Mouse (Mus musculus): ENCODE data around the gene Psmc3ip.
A peak's percentile ranks its signal among the peaks of the same experiment; 100 is the strongest.
"Not testable (repeated sequence)": the region's sequence is repeated elsewhere in the genome, so short reads cannot be mapped to it uniquely, and the experiment has no call there.

The Psmc3ip gene

DNA sequence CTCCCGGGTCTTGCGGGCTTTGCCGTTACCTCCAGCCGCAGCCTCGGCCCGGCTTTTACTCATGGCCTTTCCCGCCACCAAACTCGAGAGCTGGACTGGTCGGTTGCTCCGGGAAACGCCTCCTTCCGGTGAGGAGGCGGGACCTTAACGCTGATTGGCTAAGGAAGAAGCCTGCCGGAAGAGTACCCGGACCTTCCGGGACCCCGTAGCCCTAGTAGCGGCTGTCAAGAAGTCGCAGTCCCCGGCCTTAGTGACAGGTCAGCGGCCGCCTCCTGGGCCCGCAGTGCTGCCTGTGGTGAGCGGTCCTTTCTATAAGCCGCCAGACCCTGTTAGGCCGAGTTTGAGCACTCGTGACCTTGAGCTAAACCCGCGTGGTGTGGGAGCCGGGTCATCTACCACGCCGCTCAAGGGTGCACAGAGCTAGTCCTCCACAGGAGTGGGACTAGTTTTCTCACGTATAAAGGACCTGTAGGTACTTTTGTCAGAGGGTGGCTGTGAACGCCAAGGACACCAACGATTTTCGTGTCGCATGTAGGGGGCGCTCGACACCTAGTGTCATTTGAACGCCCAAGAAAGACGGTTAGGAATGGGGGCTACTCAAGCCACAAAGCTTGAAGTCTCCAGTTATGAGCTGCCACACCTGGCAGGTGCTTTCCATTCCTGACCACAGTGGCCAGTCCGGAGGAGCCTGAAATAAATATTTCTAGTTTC, at the start of gene Psmc3ip:
Gene Psmc3ip, minus strand, starts transcription at position 123 of the 711 bp plus-strand sequence.
- DNase-seq (ENCODE audit: low spot score in 2 of 2) = peak; percentile 92 to 93

- DNase-seq (ENCODE audit: low spot score in 2 of 2) = no peak
Observed at GRCm38 (mm10) chr11:101143338-101144225, 48.3 kb upstream of the Psmc3ip start.

DNA sequence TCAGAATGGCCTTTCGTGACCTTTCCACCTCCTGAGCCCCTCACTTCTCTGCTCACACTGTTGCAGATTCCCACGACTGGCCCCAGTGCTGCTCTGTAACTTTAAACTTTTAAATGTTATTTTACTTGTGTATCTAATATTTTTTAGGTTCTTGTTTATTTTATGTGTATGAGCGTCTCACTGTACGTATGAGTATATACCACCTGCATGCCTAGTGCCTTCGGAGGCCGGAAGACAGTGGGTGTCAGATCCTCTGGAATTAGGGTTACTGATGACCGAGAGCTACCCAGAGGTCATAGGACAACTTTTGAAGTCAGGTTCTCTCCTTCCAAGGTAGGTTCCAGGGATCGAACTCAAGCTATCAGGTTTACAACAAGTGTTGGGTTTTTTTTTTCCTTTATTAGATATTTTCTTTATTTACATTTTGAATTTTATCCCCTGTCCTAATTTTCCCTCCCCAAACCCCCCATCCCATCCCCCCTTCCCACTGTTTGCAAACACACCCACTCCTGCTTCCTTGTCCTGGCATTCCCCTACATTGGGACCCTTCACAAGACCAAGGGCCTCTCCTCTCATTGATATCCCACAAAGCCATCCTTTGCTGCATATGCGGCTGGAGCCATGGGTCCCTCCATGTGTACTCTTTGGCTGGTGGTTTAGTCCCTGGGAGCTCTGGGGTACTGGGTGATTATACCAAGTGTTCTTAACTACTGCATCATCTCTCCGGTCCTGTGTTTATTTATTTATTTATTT, 47.2 kb upstream of the Psmc3ip start:
- DNase-seq (ENCODE audit: low spot score in 2 of 2) = no peak

DNA sequence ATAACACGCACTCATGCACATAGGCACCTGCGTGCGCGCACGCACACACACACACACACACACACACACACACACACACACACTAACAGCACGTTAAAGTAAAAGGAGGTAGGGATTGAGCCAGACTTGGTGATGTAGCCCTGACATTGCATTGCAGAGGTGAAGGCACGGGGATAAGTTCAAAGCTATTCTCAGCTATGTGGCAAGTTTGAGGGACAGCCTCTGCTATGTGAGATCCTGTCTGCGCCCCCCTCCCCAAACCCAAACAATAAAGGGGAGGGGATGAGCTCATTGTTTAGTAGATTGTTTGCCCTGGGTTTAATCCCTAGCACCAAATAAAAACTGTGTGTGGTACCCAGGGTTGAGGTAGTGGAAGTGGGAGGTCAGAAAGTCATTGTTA, 45.9 kb upstream of the Psmc3ip start:
- no peak for DNase-seq (ENCODE audit: low spot score in 2 of 2)

GRCm38 (mm10) chr11:101140164-101140819, 45.1 kb upstream of the Psmc3ip start:
- no peak for DNase-seq (ENCODE audit: low spot score in 2 of 2)

GRCm38 (mm10) chr11:101138536-101139181, 43.4 kb upstream of the Psmc3ip start:
- no peak for DNase-seq (ENCODE audit: low spot score in 2 of 2)

- no peak for DNase-seq (ENCODE audit: low spot score in 2 of 2)
Observed at GRCm38 (mm10) chr11:101137000-101137399, 41.8 kb upstream of the Psmc3ip start.

DNA sequence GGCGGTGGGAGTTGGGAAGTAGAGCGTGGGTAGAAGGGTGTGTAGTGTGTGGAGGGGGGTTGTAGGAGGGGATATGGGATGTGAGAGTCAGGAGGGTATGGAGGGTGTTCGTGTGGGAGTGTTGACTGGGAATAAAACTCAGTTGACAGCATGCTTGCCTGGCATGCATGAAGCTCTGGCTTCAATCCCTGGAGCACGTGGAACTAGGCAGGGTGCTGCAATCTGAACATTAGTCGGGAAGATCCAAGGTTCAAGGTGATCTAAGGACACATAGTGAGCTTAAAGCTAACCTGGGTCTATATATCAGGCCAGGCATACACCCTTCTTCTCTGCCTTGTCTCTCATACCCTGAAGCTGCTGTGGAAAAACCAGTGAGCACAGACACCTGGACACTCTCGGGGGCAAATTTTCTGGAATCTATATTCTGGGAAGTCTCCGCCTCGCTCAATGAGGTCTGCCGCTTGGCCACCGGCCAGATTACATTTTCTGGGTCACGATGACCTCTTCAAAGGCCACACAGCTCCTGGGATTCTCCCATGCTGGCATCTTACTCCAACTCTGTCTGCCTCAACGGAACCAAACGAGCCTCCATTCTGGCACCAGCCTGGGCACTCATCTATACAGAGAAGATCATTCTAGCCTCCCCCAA, 39.1 kb upstream of the Psmc3ip start:
- no peak for DNase-seq (ENCODE audit: low spot score in 2 of 2)

DNA sequence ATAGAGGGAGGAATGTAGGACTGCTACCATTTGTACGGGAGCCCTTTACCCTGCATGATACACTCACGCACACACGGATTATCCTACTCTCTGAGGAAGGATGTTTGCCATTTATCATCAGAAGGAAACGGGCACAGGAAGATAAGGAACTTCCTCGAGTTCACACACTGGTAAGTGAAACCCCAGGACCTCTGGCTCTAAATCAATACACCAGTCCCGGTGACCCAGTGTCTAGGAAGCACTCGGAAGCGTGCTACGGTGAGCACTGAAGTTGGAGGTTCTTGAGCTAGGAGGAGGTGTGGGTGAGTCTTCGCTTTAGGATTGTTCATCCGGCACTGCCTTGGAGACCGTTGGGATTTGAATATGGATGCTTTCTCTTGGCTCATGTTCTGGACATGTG, 37.8 kb upstream of the Psmc3ip start:
- no peak for DNase-seq (ENCODE audit: low spot score in 2 of 2)

GRCm38 (mm10) chr11:101131701-101132100, 36.5 kb upstream of the Psmc3ip start:
- DNase-seq (ENCODE audit: low spot score in 2 of 2) = no peak

DNA sequence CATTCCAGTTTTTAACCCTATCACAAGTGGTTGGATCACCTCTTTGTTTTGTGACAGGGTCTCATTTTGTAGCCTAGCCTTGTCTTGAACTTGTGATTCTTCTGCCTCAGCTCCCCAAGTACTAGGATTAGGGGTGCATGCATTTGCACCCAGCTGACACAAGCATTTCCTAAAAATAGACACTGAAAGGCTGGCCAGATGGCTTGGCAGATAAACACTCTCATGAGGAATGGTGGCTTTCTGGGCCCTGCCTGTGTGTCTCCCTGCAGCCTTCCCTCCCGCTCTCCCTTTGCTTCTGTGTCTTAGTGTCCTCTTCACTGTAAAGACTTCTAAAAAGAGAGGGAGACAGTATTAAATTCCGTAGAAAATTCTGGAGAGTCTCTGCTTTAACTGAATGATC, 36.0 kb upstream of the Psmc3ip start:
- DNase-seq (ENCODE audit: low spot score in 2 of 2) = no peak

GRCm38 (mm10) chr11:101130056-101130756, 35.0 kb upstream of the Psmc3ip start:
- DNase-seq (ENCODE audit: low spot score in 2 of 2) = no peak

DNA sequence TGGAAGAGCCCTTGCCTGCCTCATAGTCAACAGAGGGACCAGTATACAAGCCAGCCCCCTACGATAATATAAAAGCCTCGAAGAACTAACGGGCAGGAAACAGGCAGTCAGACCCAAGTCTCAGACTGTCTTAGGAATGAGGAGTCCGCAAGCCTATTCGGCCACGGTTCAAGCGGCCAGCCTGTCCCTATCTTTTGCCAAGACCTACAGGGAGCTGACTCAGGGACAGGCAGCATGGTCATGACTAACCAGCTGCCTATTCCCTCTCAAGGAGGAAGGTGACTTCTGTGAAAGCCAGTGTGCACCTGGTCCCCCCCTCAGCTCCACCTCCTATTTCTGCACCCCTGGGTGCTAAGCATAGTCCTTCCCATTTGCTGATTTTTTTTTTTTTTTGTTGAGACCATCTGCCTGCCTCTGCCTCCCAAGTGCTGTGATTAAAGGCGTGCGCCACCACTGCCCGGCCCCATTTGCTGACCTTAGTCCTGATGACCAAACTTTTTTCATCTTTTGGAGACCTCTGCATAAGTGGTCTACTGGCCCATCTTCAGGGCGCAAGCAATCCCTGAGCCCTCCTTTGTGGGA, 33.9 kb upstream of the Psmc3ip start:
- no peak for DNase-seq (ENCODE audit: low spot score in 2 of 2)

DNA sequence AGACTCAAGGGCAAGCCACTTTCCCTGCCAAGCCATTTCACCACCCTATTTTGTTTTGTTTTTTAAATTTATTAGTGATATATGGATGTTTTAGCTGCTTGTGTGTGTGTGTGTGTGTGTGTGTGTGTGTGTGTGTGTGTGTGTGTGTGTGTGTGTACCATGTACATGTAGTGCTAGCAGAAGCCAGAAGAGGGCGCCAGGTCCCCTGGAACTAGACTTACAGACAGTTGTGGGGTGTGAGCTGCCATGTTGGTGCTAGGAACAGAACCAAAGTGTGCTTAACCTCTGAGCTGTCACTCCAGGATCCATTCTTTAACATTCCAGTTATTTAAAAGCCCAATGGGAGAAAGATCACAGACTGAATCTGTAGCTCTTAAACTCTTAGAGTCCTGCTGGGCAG, 31.8 kb upstream of the Psmc3ip start:
- no peak for DNase-seq (ENCODE audit: low spot score in 2 of 2)

DNA sequence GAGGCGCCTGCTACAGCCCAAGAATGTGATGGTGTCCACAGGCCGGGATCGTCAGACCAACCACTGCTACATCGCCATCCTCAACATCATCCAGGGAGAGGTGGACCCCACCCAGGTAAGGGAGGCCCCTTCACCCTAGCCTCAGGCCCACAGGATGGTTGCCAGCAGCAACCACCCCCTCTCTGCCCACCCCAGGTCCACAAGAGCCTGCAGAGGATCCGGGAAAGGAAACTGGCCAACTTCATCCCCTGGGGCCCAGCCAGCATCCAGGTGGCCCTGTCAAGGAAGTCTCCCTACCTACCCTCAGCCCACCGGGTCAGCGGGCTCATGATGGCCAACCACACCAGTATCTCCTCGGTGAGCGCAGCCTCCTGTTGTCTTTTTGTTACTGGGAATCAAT, 29.8 kb upstream of the Psmc3ip start:
- not testable (repeated sequence) for DNase-seq (ENCODE audit: low spot score in 2 of 2)

GRCm38 (mm10) chr11:101124494-101124893, 29.3 kb upstream of the Psmc3ip start:
- DNase-seq (ENCODE audit: low spot score in 2 of 2) = not testable (repeated sequence)

GRCm38 (mm10) chr11:101120545-101121188, 25.4 kb upstream of the Psmc3ip start:
- no peak for DNase-seq (ENCODE audit: low spot score in 2 of 2)

DNA sequence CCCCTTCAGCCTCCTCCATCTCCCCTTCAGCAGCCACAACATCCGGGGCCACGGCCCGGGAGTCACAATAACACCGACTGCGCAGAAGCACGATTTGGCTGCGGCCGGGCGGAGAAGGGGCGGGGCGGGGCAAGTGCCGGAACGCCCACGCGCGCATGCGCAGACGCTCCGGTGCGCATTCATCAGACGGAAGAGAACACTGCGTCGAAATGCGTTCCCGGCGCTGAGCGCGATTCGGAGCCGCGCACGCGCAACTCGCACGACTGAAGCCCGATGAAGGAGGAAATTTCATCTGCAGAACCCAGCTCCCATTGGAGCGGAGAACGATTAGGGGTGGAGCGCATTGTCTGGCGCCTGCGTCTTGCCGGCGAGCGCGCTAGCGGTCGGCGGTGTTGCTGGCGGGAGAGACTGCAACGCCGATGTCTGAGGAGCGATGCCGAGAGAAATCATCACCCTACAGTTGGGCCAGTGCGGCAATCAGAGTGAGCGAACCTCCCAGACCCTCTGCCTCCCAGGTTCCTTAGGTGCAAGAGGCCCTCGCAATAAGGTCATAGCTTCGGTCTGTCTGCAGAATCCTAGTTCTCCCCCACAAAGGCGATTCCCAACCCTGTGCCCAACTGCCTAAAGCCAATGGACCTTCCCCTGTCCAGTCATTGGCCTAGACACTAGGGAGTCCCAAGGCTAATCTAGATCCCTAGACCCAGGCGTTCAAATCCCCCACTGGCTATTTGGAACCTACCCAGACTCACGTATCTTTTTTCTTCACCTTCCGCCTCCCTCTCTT, 24.7 kb upstream of the Psmc3ip start, which contains the start of the genes Retreg3 and Tubg1:
Gene Retreg3, minus strand, starts transcription at position 133 of the 784 bp plus-strand sequence.
Gene Tubg1, plus strand, starts transcription at position 178 of the 784 bp plus-strand sequence.
- peak; percentile 98 to 99 for DNase-seq (ENCODE audit: low spot score in 2 of 2)
